Mouse (Mus musculus): Measurements from ENCODE around the gene Mgrn1. TPM values are rescaled to one million over a fixed set of nuclear protein-coding genes. Genes with fewer than 3 reads are reported as not detected.

Mgrn1 gene
- polyA plus RNA-seq, 1 experiment from 2014 or later, result 99.3 TPM

- H3K27ac ChIP-seq (ENCODE audit: low read length), result no peak overlapping the region
- no peaks in the 10 kb centered on the region for H3K9me3 ChIP-seq (ENCODE audit: control insufficient read depth, low read length)
- ATAC-seq (ENCODE audit: low read depth), result no peak
- 62% methylated on average over 2 of the region's 2 CpGs for WGBS
- H3K27me3 ChIP-seq (ENCODE audit: control insufficient read depth, insufficient read depth, low read depth, low read length), result no peaks in the 10 kb centered on the region
- H3K9ac ChIP-seq (ENCODE audit: low read length), result no peak overlapping the region
- H3K36me3 ChIP-seq (ENCODE audit: control insufficient read depth, insufficient read depth, low read length), result no peaks in the 10 kb centered on the region
- no peak overlapping the region for H3K4me2 ChIP-seq (ENCODE audit: low read depth, low read length)
- H3K4me1 ChIP-seq (replicated peaks; ENCODE audit: control insufficient read depth, insufficient read depth, low read length), result peaks cover 10% of the 10 kb centered on the region
- H3K4me3 ChIP-seq (ENCODE audit: low read length), result no peak overlapping the region
Measured at GRCm38 (mm10) chr16:4976180-4976579, 90.1 kb downstream of the Mgrn1 start.

GRCm38 (mm10) chr16:4978275-4979051 lies 92.4 kb downstream of the Mgrn1 start:
- Histone ChIP-seq H3K27me3 (ENCODE audit: control insufficient read depth, insufficient read depth, low read depth, low read length) (no peaks in the 10 kb centered on the region), H3K4me2 (ENCODE audit: low read depth, low read length) (no peak overlapping the region), H3K27ac (ENCODE audit: low read length) (no peak overlapping the region), H3K36me3 (ENCODE audit: control insufficient read depth, insufficient read depth, low read length) (no peaks in the 10 kb centered on the region), H3K9ac (ENCODE audit: low read length) (no peak overlapping the region), H3K9me3 (ENCODE audit: control insufficient read depth, low read length) (no peaks in the 10 kb centered on the region), H3K4me3 (ENCODE audit: low read length) (no peak overlapping the region), H3K4me1 (replicated peaks; ENCODE audit: control insufficient read depth, insufficient read depth, low read length) (peaks cover 8% of the 10 kb centered on the region)
- WGBS, result 41% methylated on average over 5 of the region's 5 CpGs
- peak; percentile 79 for ATAC-seq (ENCODE audit: low read depth)

GRCm38 (mm10) chr16:4979755-4980380 lies 93.8 kb downstream of the Mgrn1 start:
- H3K4me1 ChIP-seq (replicated peaks; ENCODE audit: control insufficient read depth, insufficient read depth, low read length), result peaks cover 8% of the 10 kb centered on the region
- no peaks in the 10 kb centered on the region for H3K36me3 ChIP-seq (ENCODE audit: control insufficient read depth, insufficient read depth, low read length)
- no peak overlapping the region for H3K9ac ChIP-seq (ENCODE audit: low read length)
- H3K4me2 ChIP-seq (ENCODE audit: low read depth, low read length), result no peak overlapping the region
- no peaks in the 10 kb centered on the region for H3K9me3 ChIP-seq (ENCODE audit: control insufficient read depth, low read length)
- 70% methylated on average over 4 of the region's 4 CpGs for WGBS
- 0 out of 2 replicates have a peak, but pooled peaks have one; percentile 69 for ATAC-seq (ENCODE audit: low read depth)
- no peak overlapping the region for H3K4me3 ChIP-seq (ENCODE audit: low read length)
- H3K27me3 ChIP-seq (ENCODE audit: control insufficient read depth, insufficient read depth, low read depth, low read length), result no peaks in the 10 kb centered on the region
- H3K27ac ChIP-seq (ENCODE audit: low read length), result no peak overlapping the region

DNA sequence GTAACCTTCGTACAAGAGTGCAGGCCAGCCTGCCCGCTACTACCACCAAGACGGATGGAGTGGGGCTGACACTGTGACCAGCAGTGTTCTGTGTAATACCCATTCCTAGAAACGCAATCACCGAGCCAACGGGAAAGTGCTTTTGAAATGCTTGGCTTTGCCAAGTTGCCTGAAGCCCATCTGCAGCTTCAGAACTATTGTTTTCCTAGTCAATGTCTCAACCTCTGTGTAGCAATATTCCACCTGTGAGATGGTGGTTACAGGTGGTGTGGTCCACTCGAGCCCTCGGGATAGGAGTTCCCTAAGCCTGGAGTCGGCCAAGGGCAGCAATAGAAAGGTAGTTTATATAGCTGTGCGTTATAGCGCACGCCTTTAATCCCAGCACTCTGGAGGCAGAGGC lies 98.7 kb downstream of the Mgrn1 start:
- Histone ChIP-seq H3K27me3 (ENCODE audit: control insufficient read depth, insufficient read depth, low read depth, low read length) (no peaks in the 10 kb centered on the region), H3K4me1 (replicated peaks; ENCODE audit: control insufficient read depth, insufficient read depth, low read length) (no peaks in the 10 kb centered on the region), H3K4me2 (ENCODE audit: low read depth, low read length) (no peak overlapping the region), H3K4me3 (ENCODE audit: low read length) (no peak overlapping the region), H3K36me3 (ENCODE audit: control insufficient read depth, insufficient read depth, low read length) (no peaks in the 10 kb centered on the region), H3K9me3 (ENCODE audit: control insufficient read depth, low read length) (no peaks in the 10 kb centered on the region), H3K27ac (ENCODE audit: low read length) (no peak overlapping the region), H3K9ac (ENCODE audit: low read length) (no peak overlapping the region)
- WGBS, result 86% methylated on average over 12 of the region's 12 CpGs
- ATAC-seq (ENCODE audit: low read depth), result no peak

Other genes with a start within 250 kb of the Mgrn1 start
- gene Vasn, start 246.3 kb upstream of the Mgrn1 start, polyA plus RNA-seq (2015; fragmentation: Nextera tagmentation; extraction: Ambion mirVana), result 28.5 and 30.4 TPM in 2 replicates
- gene Dnaja3, start 246.3 kb upstream of the Mgrn1 start, polyA plus RNA-seq (2015; fragmentation: Nextera tagmentation; extraction: Ambion mirVana), result 61.3 and 61.9 TPM in 2 replicates
- gene Coro7, start 206.5 kb upstream of the Mgrn1 start, polyA plus RNA-seq (2015; fragmentation: Nextera tagmentation; extraction: Ambion mirVana), result 15.9 and 18.3 TPM in 2 replicates
- gene Nmral1, start 166.9 kb upstream of the Mgrn1 start, polyA plus RNA-seq (2015; fragmentation: Nextera tagmentation; extraction: Ambion mirVana), result 60.6 and 62.5 TPM in 2 replicates
- 110 and 114 TPM in 2 replicates for gene Hmox2, start 159.9 kb upstream of the Mgrn1 start, polyA plus RNA-seq (2015; fragmentation: Nextera tagmentation; extraction: Ambion mirVana)
- 90.4 and 93.4 TPM in 2 replicates for gene Cdip1, start 96.0 kb upstream of the Mgrn1 start, polyA plus RNA-seq (2015; fragmentation: Nextera tagmentation; extraction: Ambion mirVana)
- 0.62 and 1.4 TPM in 2 replicates for gene 4930562C15Rik, start 50.8 kb upstream of the Mgrn1 start, polyA plus RNA-seq (2015; fragmentation: Nextera tagmentation; extraction: Ambion mirVana)
- gene Ubald1, start 5.9 kb upstream of the Mgrn1 start, polyA plus RNA-seq (2015; fragmentation: Nextera tagmentation; extraction: Ambion mirVana), result 38.2 and 43.1 TPM in 2 replicates
- 144 and 152 TPM in 2 replicates for gene Nudt16l1, start 52.5 kb downstream of the Mgrn1 start, polyA plus RNA-seq (2015; fragmentation: Nextera tagmentation; extraction: Ambion mirVana)
- gene Anks3, start 78.0 kb downstream of the Mgrn1 start, polyA plus RNA-seq (2015; fragmentation: Nextera tagmentation; extraction: Ambion mirVana), result 55.3 and 55.4 TPM in 2 replicates
- gene Sept12, start 111.6 kb downstream of the Mgrn1 start, polyA plus RNA-seq (2015; fragmentation: Nextera tagmentation; extraction: Ambion mirVana), result 0.21 TPM in 1 of 2 replicates, not detected in the other
- 45.1 and 46.8 TPM in 2 replicates for gene Smim22, start 121.0 kb downstream of the Mgrn1 start, polyA plus RNA-seq (2015; fragmentation: Nextera tagmentation; extraction: Ambion mirVana)
- gene Rogdi, start 127.3 kb downstream of the Mgrn1 start, polyA plus RNA-seq (2015; fragmentation: Nextera tagmentation; extraction: Ambion mirVana), result 58.8 and 62.4 TPM in 2 replicates
- gene Glyr1, start 163.6 kb downstream of the Mgrn1 start, polyA plus RNA-seq (2015; fragmentation: Nextera tagmentation; extraction: Ambion mirVana), result 145 and 150 TPM in 2 replicates
- gene Ubn1, start 163.8 kb downstream of the Mgrn1 start, polyA plus RNA-seq (2015; fragmentation: Nextera tagmentation; extraction: Ambion mirVana), result 15.5 and 17.9 TPM in 2 replicates
- gene Ppl, start 246.2 kb downstream of the Mgrn1 start, polyA plus RNA-seq (2015; fragmentation: Nextera tagmentation; extraction: Ambion mirVana), result 8.7 and 9.3 TPM in 2 replicates

Measured in lung, embryonic 16.5 days (tissue).